Mouse (Mus musculus): ENCODE results near the gene S100a10. TPM values are rescaled to one million over a fixed set of nuclear protein-coding genes. Genes with fewer than 3 reads are reported as not detected.

Gene S100a10
- total and polyA plus RNA-seq, 3 experiments, result 41.9 to 93.9 (median 70.5) TPM

DNA sequence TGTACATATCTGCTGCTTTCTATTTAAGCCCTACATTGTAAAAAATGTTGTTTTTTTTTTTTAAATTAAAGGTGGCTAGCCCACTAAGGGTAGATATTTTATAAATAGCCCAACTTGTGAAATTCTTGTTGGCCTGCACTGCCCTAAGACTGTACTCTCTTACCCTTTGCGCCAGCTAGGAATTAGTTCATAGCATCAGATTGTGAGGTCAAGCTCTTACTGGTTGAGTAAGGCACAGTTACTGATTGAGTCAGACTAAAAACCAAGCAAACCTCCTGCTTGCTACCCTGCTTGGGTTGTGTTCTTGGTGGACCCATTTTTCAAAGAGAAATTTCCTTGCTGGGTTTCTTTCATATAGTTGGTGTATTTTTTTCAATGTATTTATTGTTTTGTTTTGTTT lies 43.1 kb upstream of the S100a10 start:
- no peaks in the 10 kb centered on the region for H3K79me2 ChIP-seq (replicated peaks; ENCODE audit: control insufficient read depth, insufficient read depth, low read length)
- WGBS, result 93% methylated on average over 1 of the region's 1 CpGs
- intact Hi-C loops (cut with DNase I), result no loop called here
- no peaks in the 10 kb centered on the region for H3K27me3 ChIP-seq (ENCODE audit: control insufficient read depth, insufficient read depth, low read length)
- H3K4me1 ChIP-seq (ENCODE audit: control insufficient read depth, insufficient read depth, low read length), result no peaks in the 10 kb centered on the region
- H3K27ac ChIP-seq, result no peak overlapping the region
- H3K4me3 ChIP-seq, result no peak overlapping the region
- no peaks in the 10 kb centered on the region for H3K36me3 ChIP-seq (ENCODE audit: control insufficient read depth, insufficient read depth, low read length)
- no peak overlapping the region for H3K9ac ChIP-seq (ENCODE audit: low read depth, low read length)
- TF ChIP-seq POLR2A (IDR thresholded peaks at IDR 0.05; ENCODE audit: insufficient read depth, low read depth, low read length) (no peak), EP300 (IDR thresholded peaks at IDR 0.05; ENCODE audit: insufficient read depth, low read depth, low read length) (no peak), CTCF (IDR thresholded peaks at IDR 0.05) (no peak)
- no peak for DNase-seq

DNA sequence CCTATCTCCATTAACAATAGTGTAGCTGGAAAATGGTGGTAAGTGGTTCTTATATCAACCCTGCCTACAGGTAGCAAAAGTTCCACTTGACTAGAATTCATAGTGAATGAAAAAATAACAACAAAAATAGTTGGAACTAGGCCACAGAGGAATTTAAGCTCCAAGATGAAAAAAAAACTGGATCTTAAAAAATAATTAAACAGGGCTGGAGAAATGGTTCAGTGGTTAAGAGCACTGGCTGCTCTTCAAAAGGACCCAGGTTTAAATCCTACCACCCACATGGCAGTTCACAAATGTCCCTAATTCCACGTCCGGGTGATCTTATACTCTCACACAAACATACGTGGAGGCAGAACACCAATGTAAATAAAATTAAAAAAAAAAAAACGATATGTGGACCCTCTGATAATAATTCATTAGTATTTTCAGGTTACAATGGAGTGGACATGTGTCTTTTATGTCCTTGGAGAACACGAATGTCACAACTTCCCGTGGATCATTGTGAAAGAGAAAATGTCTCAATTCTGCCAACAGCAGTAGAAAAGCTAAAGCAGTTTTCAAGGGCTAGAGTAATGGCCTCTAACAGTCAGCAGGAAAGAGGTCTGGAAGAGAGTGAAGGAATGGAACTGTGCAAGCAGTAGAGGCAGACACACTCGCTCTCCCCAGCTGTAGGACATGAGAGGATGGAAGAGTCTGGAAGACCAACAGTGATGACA lies 42.3 kb upstream of the S100a10 start:
- Histone ChIP-seq H3K4me3 (no peak overlapping the region), H3K27me3 (ENCODE audit: control insufficient read depth, insufficient read depth, low read length) (no peaks in the 10 kb centered on the region), H3K9ac (ENCODE audit: low read depth, low read length) (no peak overlapping the region), H3K79me2 (replicated peaks; ENCODE audit: control insufficient read depth, insufficient read depth, low read length) (no peaks in the 10 kb centered on the region), H3K4me1 (ENCODE audit: control insufficient read depth, insufficient read depth, low read length) (no peaks in the 10 kb centered on the region), H3K27ac (no peak overlapping the region), H3K36me3 (ENCODE audit: control insufficient read depth, insufficient read depth, low read length) (no peaks in the 10 kb centered on the region)
- 80% methylated on average over 7 of the region's 7 CpGs for WGBS
- no peak for DNase-seq
- TF ChIP-seq POLR2A (IDR thresholded peaks at IDR 0.05; ENCODE audit: insufficient read depth, low read depth, low read length) (no peak), CTCF (IDR thresholded peaks at IDR 0.05) (no peak), EP300 (IDR thresholded peaks at IDR 0.05; ENCODE audit: insufficient read depth, low read depth, low read length) (no peak)
- intact Hi-C loops (cut with DNase I), result no loop called here

DNA sequence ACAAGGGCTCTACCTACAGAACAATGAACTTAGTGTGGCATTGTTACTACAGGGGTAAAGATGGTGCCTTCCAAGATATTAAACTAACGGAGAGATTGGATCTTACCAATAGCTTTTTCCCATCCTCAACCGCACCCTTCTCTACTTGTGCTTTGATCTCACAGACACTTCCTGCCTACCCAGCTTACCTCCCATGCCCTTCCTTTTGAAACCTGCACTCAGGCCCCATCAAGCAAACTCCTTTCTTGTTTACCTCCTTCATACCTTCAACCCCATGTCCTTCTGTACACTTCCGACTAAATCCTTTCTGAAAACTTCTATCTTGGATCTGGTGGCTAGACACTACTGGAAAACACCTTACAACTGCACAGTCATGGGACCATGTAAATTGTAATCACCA lies 40.3 kb upstream of the S100a10 start:
- no peak for DNase-seq

DNA sequence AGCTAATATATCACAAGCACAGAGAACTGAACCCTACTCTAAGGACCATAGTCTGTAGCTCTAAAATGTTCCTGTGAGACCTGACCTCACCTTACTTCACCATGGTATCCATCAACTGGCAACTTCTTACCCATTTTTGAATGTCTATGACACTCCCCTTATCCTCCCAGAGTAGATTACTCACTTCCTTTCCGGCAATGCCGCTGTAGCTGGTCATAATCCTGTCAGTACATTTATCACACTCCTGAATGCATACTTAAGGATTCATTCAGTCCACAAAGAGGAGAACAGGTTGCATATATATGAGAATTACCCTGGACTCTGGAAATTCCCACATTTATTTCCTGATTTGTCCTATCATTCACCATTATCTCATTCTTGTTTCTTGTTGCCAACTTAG lies 37.5 kb upstream of the S100a10 start:
- peaks cover 2% of the 10 kb centered on the region for H3K4me1 ChIP-seq (ENCODE audit: control insufficient read depth, insufficient read depth, low read length)
- DNase-seq, result no peak
- H3K9ac ChIP-seq (ENCODE audit: low read depth, low read length), result no peak overlapping the region
- intact Hi-C loops (cut with DNase I), result no loop called here
- no peaks in the 10 kb centered on the region for H3K27me3 ChIP-seq (ENCODE audit: control insufficient read depth, insufficient read depth, low read length)
- no peak overlapping the region for H3K27ac ChIP-seq
- H3K4me3 ChIP-seq, result no peak overlapping the region
- 36% methylated on average over 2 of the region's 2 CpGs for WGBS
- no peaks in the 10 kb centered on the region for H3K36me3 ChIP-seq (ENCODE audit: control insufficient read depth, insufficient read depth, low read length)
- no peaks in the 10 kb centered on the region for H3K79me2 ChIP-seq (replicated peaks; ENCODE audit: control insufficient read depth, insufficient read depth, low read length)
- no peak for TF ChIP-seq POLR2A (IDR thresholded peaks at IDR 0.05; ENCODE audit: insufficient read depth, low read depth, low read length)
- no peak for TF ChIP-seq EP300 (IDR thresholded peaks at IDR 0.05; ENCODE audit: insufficient read depth, low read depth, low read length)
- TF ChIP-seq CTCF (IDR thresholded peaks at IDR 0.05), result no peak

More for the DNA sequence above, 40.3 kb upstream of the S100a10 start:
- H3K4me1 ChIP-seq (ENCODE audit: control insufficient read depth, insufficient read depth, low read length), result no peaks in the 10 kb centered on the region
- no peak overlapping the region for H3K27ac ChIP-seq
- no peaks in the 10 kb centered on the region for H3K36me3 ChIP-seq (ENCODE audit: control insufficient read depth, insufficient read depth, low read length)
- 88% methylated on average over 3 of the region's 3 CpGs for WGBS
- no peak overlapping the region for H3K4me3 ChIP-seq
- H3K79me2 ChIP-seq (replicated peaks; ENCODE audit: control insufficient read depth, insufficient read depth, low read length), result no peaks in the 10 kb centered on the region
- TF ChIP-seq POLR2A (IDR thresholded peaks at IDR 0.05; ENCODE audit: insufficient read depth, low read depth, low read length) (no peak), EP300 (IDR thresholded peaks at IDR 0.05; ENCODE audit: insufficient read depth, low read depth, low read length) (no peak), CTCF (IDR thresholded peaks at IDR 0.05) (no peak)
- intact Hi-C loops (cut with DNase I), result no loop called here
- no peak overlapping the region for H3K9ac ChIP-seq (ENCODE audit: low read depth, low read length)
- no peaks in the 10 kb centered on the region for H3K27me3 ChIP-seq (ENCODE audit: control insufficient read depth, insufficient read depth, low read length)

DNA sequence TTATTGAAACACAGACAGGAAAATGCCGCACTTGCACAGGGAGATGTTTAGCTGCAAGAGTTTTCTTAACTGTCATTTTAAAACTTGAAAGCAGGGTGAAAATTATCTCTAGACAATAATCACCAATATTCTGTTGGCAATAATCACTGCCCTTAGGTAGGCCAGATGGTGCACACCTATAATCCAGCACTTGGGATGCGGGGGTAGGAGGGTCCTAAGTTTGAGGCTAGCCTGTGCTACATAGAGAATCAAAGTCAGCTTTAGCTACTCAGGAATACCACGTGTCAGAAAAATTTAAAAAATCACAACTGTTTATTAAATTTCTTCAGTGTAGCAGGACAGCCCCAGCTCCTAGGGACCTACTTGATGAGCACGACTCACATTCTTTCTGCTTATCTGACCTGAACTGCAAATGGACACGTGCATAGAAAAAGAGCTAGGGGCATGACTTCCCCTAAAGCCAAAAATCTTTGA lies 35.0 kb upstream of the S100a10 start:
- Histone ChIP-seq H3K79me2 (replicated peaks; ENCODE audit: control insufficient read depth, insufficient read depth, low read length) (no peaks in the 10 kb centered on the region), H3K4me3 (peak overlapping the region; percentile 72), H3K4me1 (ENCODE audit: control insufficient read depth, insufficient read depth, low read length) (peaks cover 7% of the 10 kb centered on the region), H3K27ac (peak overlapping the region; percentile 84), H3K9ac (ENCODE audit: low read depth, low read length) (no peak overlapping the region), H3K36me3 (ENCODE audit: control insufficient read depth, insufficient read depth, low read length) (peaks cover 6% of the 10 kb centered on the region; the same call in 1 of the 2 replicates), H3K27me3 (ENCODE audit: control insufficient read depth, insufficient read depth, low read length) (no peaks in the 10 kb centered on the region)
- intact Hi-C loops (cut with DNase I), result no loop called here
- no peak for TF ChIP-seq CTCF (IDR thresholded peaks at IDR 0.05)
- no peak for TF ChIP-seq EP300 (IDR thresholded peaks at IDR 0.05; ENCODE audit: insufficient read depth, low read depth, low read length)
- no peak for TF ChIP-seq POLR2A (IDR thresholded peaks at IDR 0.05; ENCODE audit: insufficient read depth, low read depth, low read length)
- DNase-seq, result no peak
- 53% methylated on average over 5 of the region's 5 CpGs for WGBS

All from heart, adult 2 months (tissue).